Mouse (Mus musculus) embryonic facial prominence, embryonic 11.5 days (tissue): ENCODE results near the gene Yif1a. TPM values are rescaled to one million over a fixed set of nuclear protein-coding genes. Genes with fewer than 3 reads are reported as not detected.

Experiments used
- ATAC-seq: fragments of 200-750 bp; cut with Nextera tagmentation; replicated peaks from 2 replicates; pipeline ENCODE4 v1.8.0; 2017; ENCODE audit warnings: low read depth; ENCODE audit not compliant: insufficient number of reproducible peaks, low FRiP score, low TSS enrichment
- DNase-seq: peaks from one replicate; pipeline ENCODE4 v3.0.0-alpha.2; 2015; ENCODE audit warnings: low spot score
- H3K27ac ChIP-seq: fragments of 300-500 bp; sonication (generic); replicated peaks from 2 replicates; pipeline ENCODE4 v1.5.1; 2014; ENCODE audit warnings: mild to moderate bottlenecking, low read depth, low read length, control low read depth
- H3K27me3 ChIP-seq: fragments of 300-500 bp; sonication (generic); 2 replicates; pipeline ENCODE4 v1.6.1; 2014; ENCODE audit warnings: mild to moderate bottlenecking, low read length, moderate library complexity, mixed read lengths; ENCODE audit not compliant: control insufficient read depth, insufficient read depth
- H3K36me3 ChIP-seq: fragments of 300-500 bp; sonication (generic); replicated peaks from 2 replicates; pipeline ENCODE4 v1.6.1; 2014; ENCODE audit warnings: low read depth, mild to moderate bottlenecking, low read length, moderate library complexity, mixed read lengths; ENCODE audit not compliant: control insufficient read depth, insufficient read depth
- H3K4me1 ChIP-seq: fragments of 300-500 bp; sonication (generic); 2 replicates; pipeline ENCODE4 v1.6.1; 2014; ENCODE audit warnings: low read length, mixed read lengths; ENCODE audit not compliant: control insufficient read depth, insufficient read depth
- H3K4me2 ChIP-seq: fragments of 300-500 bp; sonication (generic); 2 replicates; pipeline ENCODE4 v1.6.1; 2014; ENCODE audit warnings: low read depth, mild to moderate bottlenecking, control low read depth, low read length, moderate library complexity
- H3K4me3 ChIP-seq: fragments of 300-500 bp; sonication (generic); 2 replicates; pipeline ENCODE4 v1.5.1; 2014; ENCODE audit warnings: low read depth, low read length, control low read depth
- H3K9ac ChIP-seq: fragments of 300-500 bp; sonication (generic); replicated peaks from 2 replicates; pipeline ENCODE4 v1.6.1; 2014; ENCODE audit warnings: mild to moderate bottlenecking, control low read depth, low read length
- H3K9me3 ChIP-seq: fragments of 300-500 bp; sonication (generic); replicated peaks from 2 replicates; pipeline ENCODE4 v1.6.1; 2016; ENCODE audit warnings: mild to moderate bottlenecking, low read length, inconsistent platforms, mixed read lengths; ENCODE audit not compliant: control insufficient read depth
- WGBS: fragments of 180-500 bp; shearing (Covaris S2); extraction: QIAGEN DNeasy Blood & Tissue Kit; methylation state at CpG from one replicate; pipeline ENCODE4 v1.1.7; 2014; 5-methylcytosine and 5-hydroxymethylcytosine counted together
- polyA plus RNA-seq: library from polyadenylated mRNA; unstranded; fragments of >200 nt; fragmentation: Nextera tagmentation; extraction: Ambion mirVana; gene quantifications from 2 replicates; pipeline ENCODE4 v1.2.1, GENCODE M21; 2014

Gene Yif1a
- polyA plus RNA-seq, 1 experiment from 2014 or later: 62.8 TPM

DNA sequence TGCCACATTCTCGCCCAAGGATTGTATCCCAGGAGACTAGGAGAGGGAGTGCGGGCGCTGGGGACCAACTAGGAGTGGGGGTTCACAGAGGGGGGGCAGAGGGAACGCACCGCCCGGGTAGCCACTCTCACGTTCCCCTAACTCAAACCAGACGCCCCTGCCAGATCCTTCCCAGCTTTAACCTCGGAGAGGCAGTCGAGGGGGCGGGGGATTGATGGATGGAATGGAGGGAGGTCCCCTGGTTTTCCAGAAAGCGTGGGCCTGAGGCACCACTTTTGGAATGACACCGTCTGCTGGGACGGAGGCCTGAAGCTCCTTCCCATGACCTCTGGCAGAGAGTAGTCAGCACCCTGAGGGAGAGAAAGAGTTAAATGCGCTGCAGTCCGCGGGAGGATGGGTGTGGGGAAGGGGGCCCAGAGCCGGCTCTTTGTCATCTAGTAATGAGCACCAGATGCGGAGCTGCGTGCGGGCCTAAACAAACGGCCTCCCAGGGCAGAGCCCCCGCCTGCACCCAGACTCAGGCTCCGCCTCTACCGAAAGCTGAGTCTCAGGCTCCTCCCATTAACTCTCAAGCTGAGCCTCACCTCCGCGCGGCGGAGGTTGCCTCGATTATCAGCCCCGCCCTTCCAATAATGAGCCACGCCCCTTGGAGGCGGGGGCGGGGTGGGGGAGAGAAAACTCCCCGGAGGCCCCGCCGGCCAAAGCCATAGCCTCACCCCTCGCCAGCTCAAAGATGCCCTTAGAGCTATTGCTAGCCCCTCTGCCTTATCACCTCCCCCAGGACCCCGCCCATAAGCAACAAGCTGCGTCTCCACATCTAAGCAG lies 16.6 kb upstream of the Yif1a start:
- Histone ChIP-seq H3K27me3 (peaks cover 3% of the 10 kb centered on the region), H3K4me3 (peak overlapping the region; percentile 35), H3K9me3 (no peaks in the 10 kb centered on the region), H3K36me3 (no peaks in the 10 kb centered on the region), H3K27ac (peak overlapping the region; percentile 97), H3K4me1 (peaks cover 20% of the 10 kb centered on the region), H3K4me2 (peak overlapping the region; percentile 97), H3K9ac (peak overlapping the region; percentile 62)
- DNase-seq: peak; percentile 99
- ATAC-seq: peak; percentile 80
- WGBS: under 1% methylated on average over 39 of the region's 40 CpGs

DNA sequence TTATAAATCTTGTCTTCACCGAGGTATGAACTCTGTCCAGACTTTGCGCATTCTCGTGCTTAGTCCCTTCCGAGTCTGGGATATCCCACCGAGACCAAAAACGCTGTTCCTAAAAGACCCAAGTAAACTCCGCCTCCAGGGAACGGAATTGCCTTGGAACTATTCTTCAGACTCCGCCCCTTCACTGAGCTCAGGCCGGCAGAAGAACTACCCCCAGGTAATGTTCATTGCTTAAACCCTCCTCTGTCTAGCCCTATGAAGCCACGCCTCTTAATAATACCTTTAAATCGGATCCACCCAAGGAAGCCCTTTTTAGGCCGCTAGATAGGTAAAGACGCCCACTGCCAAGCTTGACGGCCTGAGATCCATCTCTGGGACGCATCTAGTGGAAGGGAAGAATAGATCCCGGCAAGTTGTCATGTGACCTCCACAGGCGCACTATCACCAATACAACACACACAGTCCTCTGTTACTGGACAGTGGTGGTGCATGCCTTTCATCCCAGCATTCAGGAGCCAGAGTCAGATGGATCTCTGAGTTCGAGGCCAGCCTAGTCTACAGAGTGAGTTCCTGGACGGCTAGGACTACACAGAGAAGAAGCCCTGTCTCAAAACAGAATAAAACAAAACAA lies 15.8 kb upstream of the Yif1a start:
- Histone ChIP-seq H3K9me3 (no peaks in the 10 kb centered on the region), H3K36me3 (no peaks in the 10 kb centered on the region), H3K9ac (peak overlapping the region; percentile 34; the same call in 1 of the 2 replicates), H3K4me3 (peak overlapping the region; percentile 35), H3K4me1 (peaks cover 20% of the 10 kb centered on the region), H3K27me3 (peaks cover 3% of the 10 kb centered on the region), H3K27ac (peak overlapping the region; percentile 81), H3K4me2 (peak overlapping the region; percentile 97)
- WGBS: 2% methylated on average over 20 of the region's 20 CpGs
- ATAC-seq: peak; percentile 7; the same call in 1 of the 2 replicates
- DNase-seq: peak; percentile 84

DNA sequence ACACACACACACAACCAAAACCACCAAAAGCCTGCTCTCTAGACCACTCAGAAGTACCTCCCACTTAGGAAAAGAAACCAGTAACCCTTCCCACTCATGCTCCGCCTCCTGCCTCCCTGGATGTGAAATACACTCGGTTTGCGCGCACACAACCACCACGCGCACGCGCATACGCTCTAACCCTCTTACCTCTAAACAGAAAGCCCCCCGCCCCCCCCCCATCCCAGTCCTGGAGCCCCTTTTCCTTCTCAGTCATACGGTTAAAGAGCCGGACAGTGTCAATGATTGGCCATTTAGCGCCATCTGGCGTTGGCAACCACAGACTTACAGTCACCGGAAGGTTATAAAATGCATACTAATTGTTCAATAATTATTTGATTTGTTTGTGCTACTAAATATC lies 15.3 kb upstream of the Yif1a start:
- Histone ChIP-seq H3K36me3 (no peaks in the 10 kb centered on the region), H3K27ac (peak overlapping the region; percentile 81), H3K4me1 (peaks cover 20% of the 10 kb centered on the region), H3K4me2 (peak overlapping the region; percentile 97), H3K9me3 (no peaks in the 10 kb centered on the region), H3K27me3 (peaks cover 3% of the 10 kb centered on the region), H3K9ac (no peak overlapping the region; the same call in 1 of the 2 replicates), H3K4me3 (peak overlapping the region; percentile 35)
- no peak for ATAC-seq
- under 1% methylated on average over 15 of the region's 15 CpGs for WGBS
- peak; percentile 93 for DNase-seq

DNA sequence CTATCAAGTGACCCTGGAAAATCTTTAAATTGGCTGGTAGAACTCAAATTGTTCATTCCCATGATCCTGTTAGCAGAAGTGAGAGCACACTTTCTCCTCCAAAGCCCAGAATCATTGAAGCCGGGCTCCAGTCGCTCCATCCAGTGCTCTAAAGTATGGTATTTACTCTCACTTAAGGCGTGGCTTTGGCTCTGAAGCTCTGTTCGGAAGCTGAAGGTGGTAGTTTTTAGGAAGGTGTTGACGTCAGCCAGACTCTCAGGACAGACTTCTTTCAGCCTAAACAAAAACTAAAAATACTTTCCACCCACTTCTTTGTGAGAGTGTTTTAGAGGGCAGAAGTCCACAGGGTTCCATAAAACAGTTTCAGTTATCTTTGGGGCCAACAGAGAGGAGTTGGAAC lies 14.8 kb upstream of the Yif1a start:
- H3K4me3 ChIP-seq: no peak overlapping the region
- no peak overlapping the region for H3K4me2 ChIP-seq
- DNase-seq (no peak), ATAC-seq (no peak)
- H3K9ac ChIP-seq: no peak overlapping the region
- peaks cover 3% of the 10 kb centered on the region for H3K27me3 ChIP-seq
- WGBS: 44% methylated on average over 5 of the region's 5 CpGs
- H3K9me3 ChIP-seq: no peaks in the 10 kb centered on the region
- H3K4me1 ChIP-seq: peaks cover 16% of the 10 kb centered on the region
- H3K36me3 ChIP-seq: no peaks in the 10 kb centered on the region
- H3K27ac ChIP-seq: no peak overlapping the region

DNA sequence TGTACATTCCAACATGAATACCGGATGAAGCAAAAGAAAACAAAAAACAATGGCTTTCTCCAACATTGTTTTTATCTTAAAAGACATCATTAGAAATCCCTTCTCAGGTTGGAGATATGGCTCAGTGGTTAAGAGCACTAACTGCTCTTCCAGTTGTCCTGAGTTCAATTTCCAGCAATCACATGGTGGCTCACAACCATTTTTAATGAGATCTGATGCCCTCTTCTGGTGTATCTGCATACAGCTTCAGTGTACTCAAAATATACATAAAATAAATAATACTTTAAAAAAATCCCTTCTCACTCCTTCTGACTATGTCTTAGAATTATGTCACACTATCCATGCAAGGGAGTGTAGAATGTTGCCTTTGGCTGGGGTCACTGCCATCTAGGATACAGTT lies 9.1 kb upstream of the Yif1a start:
- no peaks in the 10 kb centered on the region for H3K4me1 ChIP-seq
- H3K9ac ChIP-seq: no peak overlapping the region
- DNase-seq (no peak), ATAC-seq (no peak)
- peaks cover 33% of the 10 kb centered on the region for H3K27me3 ChIP-seq
- H3K9me3 ChIP-seq: no peaks in the 10 kb centered on the region
- no peak overlapping the region for H3K4me2 ChIP-seq
- H3K36me3 ChIP-seq: no peaks in the 10 kb centered on the region
- no peak overlapping the region for H3K4me3 ChIP-seq
- H3K27ac ChIP-seq: no peak overlapping the region
- WGBS: 93% methylated on average over 1 of the region's 1 CpGs

DNA sequence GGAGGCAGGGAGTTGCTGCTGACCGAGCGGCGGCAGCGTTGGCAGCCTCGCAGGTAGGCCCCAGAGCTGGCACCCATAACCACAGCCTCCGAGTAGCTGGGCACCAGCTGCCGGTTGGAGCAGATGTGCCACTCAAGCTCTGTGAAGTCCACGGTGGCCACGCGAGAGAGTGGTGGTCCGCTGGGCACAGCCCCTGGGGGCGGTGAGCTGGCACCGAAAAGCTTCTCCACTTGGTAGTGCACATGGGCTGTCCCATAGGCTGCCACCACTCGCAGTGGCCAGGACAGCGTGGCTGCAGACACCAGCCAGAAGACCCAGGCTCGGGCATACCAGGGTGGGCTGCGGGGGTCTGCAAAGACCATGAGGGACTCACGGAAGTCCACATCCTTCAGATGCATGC lies 6.3 kb upstream of the Yif1a start:
- H3K27ac ChIP-seq: no peak overlapping the region
- ATAC-seq (no peak), DNase-seq (no peak)
- peaks cover 6% of the 10 kb centered on the region for H3K4me1 ChIP-seq
- H3K4me3 ChIP-seq: no peak overlapping the region
- peaks cover 51% of the 10 kb centered on the region for H3K27me3 ChIP-seq
- no peak overlapping the region for H3K4me2 ChIP-seq
- no peak overlapping the region for H3K9ac ChIP-seq
- WGBS: 63% methylated on average over 18 of the region's 18 CpGs
- no peaks in the 10 kb centered on the region for H3K9me3 ChIP-seq
- no peaks in the 10 kb centered on the region for H3K36me3 ChIP-seq

DNA sequence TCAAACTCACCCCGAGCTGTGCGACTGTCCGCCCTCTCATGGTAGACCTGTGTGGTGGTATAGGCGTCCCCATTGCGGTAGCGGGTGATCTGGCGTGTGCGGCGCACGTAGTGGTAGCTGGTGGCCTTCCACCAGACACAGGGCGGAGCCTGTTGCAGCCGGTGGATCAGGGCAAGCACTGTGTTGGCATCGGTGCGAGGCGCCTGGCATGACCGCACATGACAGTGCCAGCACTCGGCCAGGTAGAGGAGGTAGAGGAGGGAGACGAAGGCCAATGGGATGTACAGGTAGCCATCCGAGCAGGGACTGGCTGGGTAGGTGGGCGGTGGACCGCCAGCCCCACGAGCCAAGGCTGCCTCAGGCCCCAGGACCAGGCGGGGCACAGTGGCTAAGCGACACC lies 5.7 kb upstream of the Yif1a start:
- DNase-seq (no peak), ATAC-seq (no peak)
- Histone ChIP-seq H3K4me1 (peaks cover 9% of the 10 kb centered on the region), H3K4me3 (no peak overlapping the region), H3K36me3 (no peaks in the 10 kb centered on the region), H3K27ac (no peak overlapping the region), H3K9me3 (no peaks in the 10 kb centered on the region), H3K27me3 (peaks cover 51% of the 10 kb centered on the region), H3K4me2 (no peak overlapping the region), H3K9ac (no peak overlapping the region)
- 66% methylated on average over 24 of the region's 24 CpGs for WGBS
